Mouse (Mus musculus) layer of hippocampus, adult 18-20 months (tissue): Measurements from ENCODE around the gene Gm10340. TPM values are rescaled to one million over a fixed set of nuclear protein-coding genes. Genes with fewer than 3 reads are reported as not detected.
A peak's percentile ranks its signal among the peaks of the same experiment; 100 is the strongest.
"Not testable (repeated sequence)": the region's sequence is repeated elsewhere in the genome, so short reads cannot be mapped to it uniquely, and the experiment has no call there.

Source experiments
- DNase-seq, 2 experiments: peaks; one replicate each; pipeline ENCODE4 v3.0.0; 2022; ENCODE audit warnings: low spot score in 2 of 2
- long read RNA-seq: library from polyadenylated mRNA; stranded (forward); transcript quantifications from one replicate; pipeline ENCODE4 v2.0.0, GENCODE M21; 2021
- total RNA-seq, 2 experiments: library from RNA; stranded (reverse); gene quantifications; 2 replicates each; pipeline ENCODE4 v1.2.3; 2021

The Gm10340 gene
- total RNA-seq = not detected
- long read RNA-seq = 0 reads

- not testable (repeated sequence) for DNase-seq
Observed at GRCm38 (mm10) chr14:3133697-3134096, at the start of gene Gm10340. Gene Gm10340 (plus strand): TSS chr14:3133997.

DNA sequence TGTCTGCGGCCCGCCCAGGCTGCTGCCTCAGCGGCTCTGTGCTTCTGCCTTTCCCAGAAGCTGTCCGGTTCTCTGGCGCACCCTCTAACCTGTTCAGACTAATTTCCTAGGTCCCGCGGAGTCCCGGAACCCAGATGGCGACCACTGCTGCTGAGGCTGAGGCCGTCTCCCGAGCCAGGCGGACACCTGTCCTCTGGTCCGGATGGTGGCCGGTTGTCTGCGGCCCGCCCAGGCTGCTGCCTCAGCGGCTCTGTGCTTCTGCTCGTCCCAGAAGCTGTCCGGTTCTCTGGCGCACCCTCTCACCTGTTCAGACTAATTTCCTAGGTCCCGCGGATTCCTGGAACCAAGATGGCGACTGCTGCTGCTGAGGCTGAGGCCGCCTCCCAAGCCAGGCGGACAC lies 17.7 kb upstream of the Gm10340 start:
- DNase-seq = peak; percentile 2 to 28

GRCm38 (mm10) chr14:3187955-3188354 lies 54.2 kb downstream of the Gm10340 start, which contains the start of gene Gm5795:
Gene Gm5795 (plus strand): TSS chr14:3188255.
- DNase-seq = not testable (repeated sequence)

Other genes with a start within 250 kb of the Gm10340 start
- gene Gm2888, start 104.0 kb upstream of the Gm10340 start, total RNA-seq = not detected
- gene Gm2897, start 84.7 kb upstream of the Gm10340 start, total RNA-seq = under 1 TPM in 1 of 2 experiments, not detected in 1; 0.27 TPM
- gene Gm5795, start 54.3 kb downstream of the Gm10340 start, total RNA-seq = not detected
- 1 to 10 TPM; 3.4 to 3.9 TPM for gene D830030K20Rik, start 74.5 kb downstream of the Gm10340 start, total RNA-seq
- under 1 TPM in 1 of 2 experiments, not detected in 1; 0.52 TPM for gene Gm2956, start 198.6 kb downstream of the Gm10340 start, total RNA-seq